Mouse (Mus musculus): ENCODE results near the gene Dock3.
"Not testable (repeated sequence)": the region's sequence is repeated elsewhere in the genome, so short reads cannot be mapped to it uniquely, and the experiment has no call there.

The Dock3 gene

GRCm38 (mm10) chr9:107259571-107259970, 27.9 kb upstream of the Dock3 start:
- DNase-seq (ENCODE audit: low read depth, low spot score): no peak

- no peak for DNase-seq (ENCODE audit: low read depth, low spot score)
Observed at GRCm38 (mm10) chr9:107255596-107255995, 23.9 kb upstream of the Dock3 start.

DNA sequence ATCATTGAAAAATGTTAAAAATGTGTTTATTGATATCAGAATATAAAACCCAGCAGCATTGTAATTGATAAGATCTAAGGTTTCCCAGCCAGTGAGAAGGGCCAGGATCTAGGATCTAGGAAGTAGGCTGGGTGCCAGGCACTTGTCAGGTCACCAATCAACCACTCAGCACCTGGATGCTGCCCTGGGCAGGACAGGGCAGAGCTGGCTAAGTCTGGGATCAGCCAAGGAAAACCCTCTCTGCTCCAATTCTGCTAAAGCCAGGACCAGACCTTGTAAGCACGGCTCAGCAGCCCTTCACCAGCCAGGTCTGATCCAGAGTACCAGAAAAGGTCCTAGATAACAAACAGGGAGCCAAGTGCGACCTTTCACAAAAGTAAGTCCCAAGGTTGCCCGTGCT, 23.2 kb upstream of the Dock3 start:
- DNase-seq (ENCODE audit: low read depth, low spot score): no peak

- no peak for DNase-seq (ENCODE audit: low read depth, low spot score)
Observed at GRCm38 (mm10) chr9:107254476-107254875, 22.8 kb upstream of the Dock3 start.

- no peak for DNase-seq (ENCODE audit: low read depth, low spot score)
Observed at GRCm38 (mm10) chr9:107252164-107252563, 20.5 kb upstream of the Dock3 start.

- DNase-seq (ENCODE audit: low read depth, low spot score): no peak
Observed at GRCm38 (mm10) chr9:107250416-107251337, 19.0 kb upstream of the Dock3 start.

GRCm38 (mm10) chr9:107249154-107249553, 17.4 kb upstream of the Dock3 start:
- DNase-seq (ENCODE audit: low read depth, low spot score): no peak

DNA sequence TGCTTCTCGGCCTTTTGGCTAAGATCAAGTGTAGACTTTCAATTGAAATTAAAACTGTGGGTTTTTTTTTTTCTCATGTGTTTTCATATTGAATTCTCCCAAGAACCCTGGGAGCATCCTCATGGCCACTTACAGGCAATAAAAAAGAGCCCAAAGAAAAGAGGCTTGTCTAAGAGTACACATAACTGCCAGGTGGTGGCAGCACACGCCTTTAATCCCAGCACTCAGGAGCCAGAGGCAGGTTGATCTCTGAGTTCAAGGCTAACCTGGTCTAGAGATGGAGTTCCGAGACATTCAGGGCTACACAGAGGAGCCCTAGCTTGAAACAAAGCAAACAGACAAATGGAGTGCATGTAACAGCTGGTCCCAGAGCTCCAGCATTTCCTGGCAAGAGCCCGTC, 14.5 kb upstream of the Dock3 start:
- DNase-seq (ENCODE audit: low read depth, low spot score): peak; percentile 57

- no peak for DNase-seq (ENCODE audit: low read depth, low spot score)
Observed at GRCm38 (mm10) chr9:107245311-107245710, 13.6 kb upstream of the Dock3 start.

DNA sequence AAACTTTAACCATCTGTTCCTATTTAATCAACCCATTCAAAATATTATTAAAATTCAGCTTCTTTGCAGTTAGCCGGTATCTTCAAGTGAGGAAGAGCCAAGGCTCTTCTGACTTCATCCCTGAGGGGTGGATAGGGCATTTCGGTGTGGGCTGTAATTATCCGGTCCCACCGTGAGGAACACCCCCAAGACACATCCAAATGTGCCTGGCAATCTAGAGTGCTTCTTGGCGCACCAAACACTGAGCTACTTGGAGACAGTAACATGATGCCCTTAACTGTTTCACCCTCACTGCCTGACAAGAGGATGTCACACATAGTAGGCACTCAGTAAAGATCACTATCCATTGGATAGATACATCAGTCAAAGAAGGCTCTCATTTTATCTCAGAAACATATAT, 4.4 kb upstream of the Dock3 start:
- DNase-seq (ENCODE audit: low read depth, low spot score): no peak

DNA sequence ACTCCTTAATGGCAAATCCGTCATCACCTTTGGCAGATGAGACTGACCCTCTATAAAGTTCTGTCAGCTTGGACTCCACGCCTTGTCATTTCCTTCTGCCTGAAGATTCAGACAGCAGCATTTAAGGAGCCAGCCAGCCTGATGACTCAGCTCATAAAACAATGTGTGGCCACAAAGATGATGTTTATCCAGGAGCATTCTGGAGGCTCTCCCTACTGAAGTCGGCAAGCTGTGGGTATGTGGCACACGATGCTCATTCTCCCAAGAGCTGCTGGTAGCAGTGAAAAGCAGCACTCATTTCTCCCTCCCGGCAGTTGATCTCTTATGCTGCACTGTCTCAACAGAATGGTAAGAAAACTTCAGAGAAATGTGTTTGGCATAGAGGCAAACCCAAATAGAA, 3.6 kb upstream of the Dock3 start:
- peak; percentile 90 for DNase-seq (ENCODE audit: low read depth, low spot score)

- no peak for DNase-seq (ENCODE audit: low read depth, low spot score)
Observed at GRCm38 (mm10) chr9:107232140-107232539, 431 bp upstream of the Dock3 start.

DNA sequence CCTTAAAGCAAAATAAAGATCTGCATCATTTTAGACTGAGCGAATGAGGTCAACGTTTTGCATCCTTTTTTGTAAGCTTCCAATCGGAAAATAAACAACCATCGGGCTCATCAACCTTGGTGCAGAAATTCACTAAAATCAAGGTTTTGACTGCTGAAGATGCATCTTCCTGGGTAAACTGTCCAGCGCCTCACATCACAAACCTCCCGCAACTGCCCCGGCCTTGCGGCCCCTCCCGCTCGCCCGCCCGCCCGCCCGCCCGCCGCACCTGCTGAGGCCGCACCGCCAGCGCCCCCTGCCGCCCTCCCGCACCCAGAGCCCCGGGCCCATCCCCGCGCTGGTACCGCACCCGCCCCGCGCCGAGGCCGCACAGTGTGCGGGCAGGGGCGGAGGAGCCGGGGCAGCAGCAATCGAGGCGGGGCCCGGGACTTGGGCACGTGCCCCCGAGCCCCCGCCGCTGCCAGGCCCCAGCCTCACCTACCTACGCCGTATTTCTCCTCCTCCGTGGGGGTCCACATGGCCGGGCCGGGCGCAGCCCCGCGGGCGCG, 644 bp downstream of the Dock3 start:
- DNase-seq (ENCODE audit: low read depth, low spot score): no peak

- DNase-seq (ENCODE audit: low read depth, low spot score): no peak
Observed at GRCm38 (mm10) chr9:107224597-107224996, 7.1 kb downstream of the Dock3 start.

DNA sequence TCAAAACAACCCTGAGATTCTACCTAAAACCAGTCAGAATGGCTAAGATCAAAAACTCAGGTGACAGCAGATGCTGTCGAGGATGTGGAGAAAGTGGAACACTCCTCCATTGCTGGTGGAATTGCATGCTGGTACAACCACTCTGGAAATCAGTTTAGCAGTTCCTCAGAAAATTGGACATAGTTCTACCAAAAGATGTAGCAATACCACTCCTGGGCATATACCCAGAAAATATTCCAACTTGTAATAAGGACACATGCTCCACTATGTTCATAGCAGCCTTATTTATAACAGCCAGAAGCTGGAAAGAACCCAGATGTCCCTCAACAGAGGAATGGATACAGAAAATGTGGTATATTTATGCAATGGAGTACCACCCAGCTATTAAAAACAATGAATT, 56.9 kb downstream of the Dock3 start:
- not testable (repeated sequence) for DNase-seq (ENCODE audit: low read depth, low spot score)

GRCm38 (mm10) chr9:107165792-107166191, 65.9 kb downstream of the Dock3 start:
- DNase-seq (ENCODE audit: low read depth, low spot score): no peak

- DNase-seq (ENCODE audit: low read depth, low spot score): peak; percentile 37
Observed at GRCm38 (mm10) chr9:107164825-107165224, 66.9 kb downstream of the Dock3 start.

DNA sequence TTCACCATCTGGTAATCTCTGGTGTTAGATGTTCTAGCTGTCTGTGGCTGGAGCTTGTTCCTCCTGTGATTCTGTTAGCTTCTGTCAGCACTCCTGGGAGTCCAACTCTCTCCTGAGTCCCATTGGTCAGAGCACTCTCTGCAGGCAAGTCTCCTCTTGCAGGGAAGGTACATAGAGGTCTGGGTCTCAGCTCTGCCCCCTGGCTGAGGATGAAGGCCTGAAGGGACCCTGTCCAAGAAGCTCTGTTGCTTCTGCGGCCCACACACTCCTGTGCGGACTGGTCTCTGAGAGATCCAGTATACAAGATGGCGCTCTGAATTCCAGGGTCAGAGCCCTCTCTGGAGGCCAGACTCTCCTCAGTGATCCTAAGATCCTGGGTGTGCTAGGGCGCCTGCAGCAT, 75.3 kb downstream of the Dock3 start:
- not testable (repeated sequence) for DNase-seq (ENCODE audit: low read depth, low spot score)

GRCm38 (mm10) chr9:107112791-107113190, 118.9 kb downstream of the Dock3 start:
- DNase-seq (ENCODE audit: low read depth, low spot score): no peak

DNA sequence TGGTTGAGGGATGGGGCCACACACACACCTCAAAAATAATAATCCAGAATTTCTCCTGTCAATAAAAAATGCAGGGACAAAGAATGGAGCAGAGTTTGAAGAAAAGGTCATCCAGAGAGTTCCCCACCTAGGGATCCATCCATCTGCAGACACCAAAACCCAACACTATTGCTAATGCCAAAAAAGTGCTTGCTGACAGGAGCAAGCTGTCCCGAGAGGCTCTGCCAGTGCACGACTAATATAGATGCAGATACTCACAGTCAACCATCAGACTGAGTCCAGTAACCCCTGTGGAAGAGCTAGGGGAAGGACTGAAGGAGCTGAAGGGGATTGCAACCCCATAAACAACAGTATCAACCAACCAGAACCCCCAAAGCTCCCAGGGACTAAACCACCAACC, 119.7 kb downstream of the Dock3 start:
- no peak for DNase-seq (ENCODE audit: low read depth, low spot score)

DNA sequence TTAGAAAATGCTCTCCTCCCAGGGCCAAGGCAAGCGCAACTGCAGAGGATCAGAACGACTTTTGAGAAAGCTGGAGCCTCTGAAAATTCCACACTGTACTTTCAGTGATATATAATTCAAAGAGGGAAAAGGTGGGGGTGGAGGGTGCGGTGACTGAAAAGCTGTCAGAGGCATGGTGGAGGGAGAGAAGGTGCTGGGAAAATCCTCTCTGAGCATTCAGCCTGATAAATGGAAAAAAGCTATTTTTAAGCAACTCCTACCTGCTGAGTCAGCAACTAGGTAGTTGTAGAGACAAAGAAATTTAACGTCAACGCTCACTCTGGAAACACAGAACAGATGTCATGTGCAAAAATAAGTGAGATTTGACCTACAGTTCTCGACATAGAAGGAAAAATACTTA, 132.2 kb downstream of the Dock3 start:
- DNase-seq (ENCODE audit: low read depth, low spot score): no peak

DNA sequence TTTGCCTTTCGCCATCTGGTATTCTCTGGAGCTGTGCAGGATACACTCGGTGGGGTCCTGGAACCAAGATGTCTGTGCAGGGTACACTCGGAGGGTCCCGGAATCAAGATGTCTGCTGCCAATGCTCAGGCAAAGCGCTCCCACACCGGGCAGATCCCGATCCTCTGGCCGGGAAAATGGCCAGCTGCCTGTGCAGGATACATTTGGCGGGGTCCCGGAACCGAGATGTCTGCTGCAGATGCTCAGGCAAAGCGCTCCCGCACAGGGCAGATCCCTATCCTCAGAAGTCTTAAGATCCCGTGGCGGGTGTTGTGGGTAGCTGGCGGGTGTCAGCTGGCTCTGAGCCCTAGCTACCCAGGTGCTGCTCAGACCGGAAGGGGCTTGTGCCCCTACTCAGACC, 142.3 kb downstream of the Dock3 start:
- not testable (repeated sequence) for DNase-seq (ENCODE audit: low read depth, low spot score)

DNA sequence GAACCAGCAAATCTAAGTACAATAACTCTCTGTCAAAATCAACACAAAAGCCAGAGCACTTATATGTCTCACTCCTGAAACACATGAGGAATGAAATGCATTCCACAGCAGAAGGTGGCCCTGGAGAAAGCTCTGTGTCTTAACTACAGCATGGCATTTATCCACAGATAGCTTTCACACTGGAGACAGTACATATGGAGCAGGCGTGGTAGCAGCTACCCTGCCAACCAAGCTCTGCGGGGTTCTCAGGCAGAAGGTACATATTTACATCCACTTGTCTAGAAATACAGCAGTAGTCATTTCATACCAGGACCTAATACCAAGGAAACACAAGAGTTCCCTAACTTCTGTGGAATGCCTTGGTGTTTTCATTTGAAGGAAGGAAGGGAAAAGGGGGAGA, 144.2 kb downstream of the Dock3 start:
- no peak for DNase-seq (ENCODE audit: low read depth, low spot score)
